Mouse (Mus musculus) heart, embryonic 12.5 days (tissue): ENCODE data around the gene Patj. TPM values are rescaled to one million over a fixed set of nuclear protein-coding genes. Genes with fewer than 3 reads are reported as not detected.

Experiments used
- ATAC-seq: fragments of 200-750 bp; cut with Nextera tagmentation; 2 replicates; pipeline ENCODE4 v1.8.0; 2017; ENCODE audit warnings: moderate TSS enrichment, moderate library complexity; ENCODE audit not compliant: insufficient number of reproducible peaks, low FRiP score
- H3K27ac ChIP-seq: fragments of 300-500 bp; sonication (generic); 2 replicates; pipeline ENCODE4 v1.5.1; 2016; ENCODE audit warnings: mild to moderate bottlenecking, moderate library complexity; ENCODE audit not compliant: poor library complexity, severe bottlenecking
- H3K27me3 ChIP-seq: fragments of 300-500 bp; sonication (generic); replicated peaks from 2 replicates; pipeline ENCODE4 v1.6.1; 2016; ENCODE audit warnings: mild to moderate bottlenecking, moderate library complexity
- H3K36me3 ChIP-seq: fragments of 300-500 bp; sonication (generic); 2 replicates; pipeline ENCODE4 v1.6.1; 2016; ENCODE audit warnings: mild to moderate bottlenecking, moderate library complexity
- H3K4me1 ChIP-seq: fragments of 300-500 bp; sonication (generic); replicated peaks from 2 replicates; pipeline ENCODE4 v1.6.1; 2016; ENCODE audit warnings: mild to moderate bottlenecking
- H3K4me2 ChIP-seq: fragments of 300-500 bp; sonication (generic); 2 replicates; pipeline ENCODE4 v1.6.1; 2016; ENCODE audit warnings: mild to moderate bottlenecking, moderate library complexity
- H3K4me3 ChIP-seq: fragments of 300-500 bp; sonication (generic); 2 replicates; pipeline ENCODE4 v1.5.1; 2016; ENCODE audit warnings: mild to moderate bottlenecking
- H3K9ac ChIP-seq: fragments of 300-500 bp; sonication (generic); 2 replicates; pipeline ENCODE4 v1.6.1; 2016; ENCODE audit warnings: mild to moderate bottlenecking, moderate library complexity
- H3K9me3 ChIP-seq: fragments of 300-500 bp; sonication (generic); replicated peaks from 2 replicates; pipeline ENCODE4 v1.6.1; 2016; ENCODE audit warnings: mild to moderate bottlenecking, moderate library complexity
- WGBS: fragments of 180-500 bp; shearing (Covaris S2); methylation state at CpG from one replicate; pipeline ENCODE4 v1.1.7; 2016; 5-methylcytosine and 5-hydroxymethylcytosine counted together
- polyA plus RNA-seq: library from polyadenylated mRNA; unstranded; fragments of >200 nt; fragmentation: Nextera tagmentation; extraction: Ambion mirVana; gene quantifications from 2 replicates; pipeline ENCODE4 v1.2.1, GENCODE M21; 2016

The Patj gene
- 11.3 and 14.8 TPM in 2 replicates for polyA plus RNA-seq

DNA sequence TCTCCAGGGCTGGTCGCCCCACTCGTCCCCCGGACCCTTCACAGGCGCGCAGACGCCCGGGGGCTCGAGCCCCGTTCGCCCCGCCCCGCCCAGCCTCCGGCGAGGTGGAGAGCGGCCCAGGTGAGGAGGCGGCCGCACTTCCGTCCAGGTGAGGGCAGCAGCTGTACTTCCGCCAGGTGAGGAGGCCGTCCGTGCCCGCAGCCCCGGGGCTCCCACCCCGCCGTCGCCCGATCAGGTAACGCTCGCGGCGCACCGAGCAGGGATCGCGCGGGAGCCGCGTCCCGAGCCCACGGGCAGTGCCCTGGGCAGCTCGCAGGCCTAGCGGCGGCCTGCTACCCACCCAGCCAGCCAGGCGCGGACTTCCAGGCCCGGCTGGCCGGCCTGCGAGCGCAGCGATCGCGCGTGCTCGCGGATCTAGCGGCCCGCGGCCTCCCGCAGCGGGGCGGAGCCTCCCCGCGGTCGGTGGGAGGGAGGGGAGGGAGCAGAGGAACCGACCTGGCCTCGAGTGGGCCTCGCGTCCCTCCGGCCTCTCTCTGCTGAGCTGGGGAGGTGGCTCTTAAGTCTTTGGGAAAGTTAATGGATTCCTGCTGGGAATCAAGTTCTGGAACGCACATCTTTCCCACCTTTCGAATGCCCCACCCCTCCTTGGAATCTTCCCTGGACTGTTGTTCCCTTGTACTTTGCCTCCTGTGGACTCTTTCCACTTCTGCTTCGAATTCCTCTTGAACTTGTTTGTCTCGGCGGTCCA lies at the start of gene Patj:
Gene Patj, plus strand, starts transcription at position 96 of the 748 bp plus-strand sequence.
- Histone ChIP-seq H3K9ac (peak within 1 kb of the TSS; percentile 95), H3K36me3 (no peaks in the 10 kb centered on the region), H3K4me1 (peaks cover 7% of the 10 kb centered on the region), H3K27ac (peak within 1 kb of the TSS; percentile 5; the same call in 1 of the 2 replicates), H3K9me3 (no peaks in the 10 kb centered on the region), H3K27me3 (no peaks in the 10 kb centered on the region), H3K4me2 (peak within 1 kb of the TSS; percentile 88), H3K4me3 (peak within 1 kb of the TSS; percentile 80)
- ATAC-seq = peak; percentile 77
- WGBS = under 1% methylated on average over 73 of the region's 73 CpGs

GRCm38 (mm10) chr4:98348580-98348979 lies 47.0 kb upstream of the Patj start:
- ATAC-seq = no peak
- Histone ChIP-seq H3K36me3 (0 out of 2 replicates have a peak, but pooled peaks cover 4% of the 10 kb centered on the region), H3K4me2 (no peak overlapping the region), H3K4me3 (no peak overlapping the region), H3K27me3 (no peaks in the 10 kb centered on the region), H3K9ac (no peak overlapping the region), H3K9me3 (0 out of 2 replicates have a peak, but pooled peaks cover 3% of the 10 kb centered on the region), H3K4me1 (peaks cover 6% of the 10 kb centered on the region; the same call in 1 of the 2 replicates), H3K27ac (no peak overlapping the region)
- 59% methylated on average over 5 of the region's 5 CpGs for WGBS

GRCm38 (mm10) chr4:98358034-98358809 lies 37.4 kb upstream of the Patj start:
- H3K4me3 ChIP-seq = no peak overlapping the region
- WGBS = 93% methylated on average over 9 of the region's 9 CpGs
- H3K9me3 ChIP-seq = no peaks in the 10 kb centered on the region
- no peak overlapping the region for H3K27ac ChIP-seq
- peaks cover 58% of the 10 kb centered on the region for H3K36me3 ChIP-seq
- no peaks in the 10 kb centered on the region for H3K27me3 ChIP-seq
- ATAC-seq = no peak
- no peaks in the 10 kb centered on the region for H3K4me1 ChIP-seq
- H3K4me2 ChIP-seq = no peak overlapping the region
- H3K9ac ChIP-seq = no peak overlapping the region

DNA sequence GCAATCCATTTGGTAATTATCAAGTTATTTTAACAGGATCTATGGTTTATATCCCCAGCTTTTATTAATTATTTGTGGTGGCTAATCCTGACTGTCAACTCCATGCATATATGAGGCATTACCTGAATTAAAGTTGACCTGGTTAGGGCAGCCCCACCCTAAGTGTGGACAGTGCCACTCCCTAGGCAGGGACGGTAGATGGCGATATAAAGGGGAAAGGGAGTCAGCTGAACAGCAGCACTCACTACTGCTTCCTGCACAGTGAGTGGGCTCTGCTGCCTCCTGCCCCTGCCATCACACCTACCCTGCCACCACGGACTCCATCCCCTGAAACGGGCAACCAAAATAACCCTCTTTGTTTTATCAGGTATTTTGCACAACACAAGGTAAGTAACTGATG lies 20.2 kb upstream of the Patj start:
- H3K4me1 ChIP-seq = peaks cover 2% of the 10 kb centered on the region; the same call in 1 of the 2 replicates
- peaks cover 24% of the 10 kb centered on the region for H3K36me3 ChIP-seq
- no peak overlapping the region for H3K27ac ChIP-seq
- no peaks in the 10 kb centered on the region for H3K27me3 ChIP-seq
- no peaks in the 10 kb centered on the region for H3K9me3 ChIP-seq
- H3K4me2 ChIP-seq = no peak overlapping the region
- no peak for ATAC-seq
- H3K4me3 ChIP-seq = no peak overlapping the region
- WGBS = 46% methylated on average over 4 of the region's 4 CpGs
- H3K9ac ChIP-seq = no peak overlapping the region

DNA sequence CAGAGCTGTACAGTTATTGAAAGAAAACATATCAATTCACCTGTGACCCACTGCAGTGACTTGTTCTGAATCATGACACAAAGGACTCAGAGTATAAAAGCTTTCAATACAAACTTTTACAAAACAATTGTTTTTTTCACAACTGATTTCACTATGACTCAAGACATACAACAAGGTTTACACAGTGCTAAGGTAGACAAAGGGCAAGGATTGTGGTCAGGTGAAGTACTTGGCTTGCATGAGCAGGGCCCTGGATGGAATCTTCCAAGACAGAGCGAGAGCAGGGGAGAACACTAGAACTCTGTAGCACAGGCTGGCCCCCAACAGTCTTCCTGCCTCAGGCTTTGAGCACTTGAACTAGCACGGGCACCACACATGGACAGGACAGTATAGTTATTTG lies 18.6 kb upstream of the Patj start:
- no peak overlapping the region for H3K4me3 ChIP-seq
- WGBS = 94% methylated on average over 2 of the region's 2 CpGs
- peaks cover 21% of the 10 kb centered on the region for H3K36me3 ChIP-seq
- H3K4me2 ChIP-seq = no peak overlapping the region
- H3K27me3 ChIP-seq = no peaks in the 10 kb centered on the region
- peaks cover 6% of the 10 kb centered on the region for H3K4me1 ChIP-seq
- no peak overlapping the region for H3K9ac ChIP-seq
- no peak for ATAC-seq
- no peaks in the 10 kb centered on the region for H3K9me3 ChIP-seq
- no peak overlapping the region for H3K27ac ChIP-seq

GRCm38 (mm10) chr4:98382716-98383424 lies 12.7 kb upstream of the Patj start, which contains the start of gene Tm2d1:
TSS of gene Tm2d1 (minus strand) at chr4:98383306.
- ATAC-seq = peak; percentile 90
- Histone ChIP-seq H3K9ac (peak within 1 kb of the TSS; percentile 97), H3K27me3 (no peaks in the 10 kb centered on the region), H3K27ac (peak within 1 kb of the TSS; percentile 81), H3K4me3 (peak within 1 kb of the TSS; percentile 91), H3K9me3 (no peaks in the 10 kb centered on the region), H3K4me2 (peak within 1 kb of the TSS; percentile 68), H3K36me3 (peaks cover 13% of the 10 kb centered on the region), H3K4me1 (peaks cover 7% of the 10 kb centered on the region)
- WGBS = under 1% methylated on average over 46 of the region's 46 CpGs

GRCm38 (mm10) chr4:98385036-98385435 lies 10.5 kb upstream of the Patj start:
- peaks cover 7% of the 10 kb centered on the region for H3K4me1 ChIP-seq
- H3K9me3 ChIP-seq = no peaks in the 10 kb centered on the region
- no peaks in the 10 kb centered on the region for H3K27me3 ChIP-seq
- H3K9ac ChIP-seq = no peak overlapping the region
- 52% methylated on average over 5 of the region's 5 CpGs for WGBS
- no peak overlapping the region for H3K4me3 ChIP-seq
- no peak overlapping the region for H3K27ac ChIP-seq
- no peak overlapping the region for H3K4me2 ChIP-seq
- ATAC-seq = no peak
- H3K36me3 ChIP-seq = no peaks in the 10 kb centered on the region

GRCm38 (mm10) chr4:98395346-98395689 lies 267 bp upstream of the Patj start:
- Histone ChIP-seq H3K4me3 (peak overlapping the region; percentile 80), H3K36me3 (no peaks in the 10 kb centered on the region), H3K4me1 (0 out of 2 replicates have a peak, but pooled peaks cover 5% of the 10 kb centered on the region), H3K4me2 (peak overlapping the region; percentile 88), H3K27me3 (no peaks in the 10 kb centered on the region), H3K27ac (peak overlapping the region; percentile 5; the same call in 1 of the 2 replicates), H3K9ac (peak overlapping the region; percentile 95), H3K9me3 (no peaks in the 10 kb centered on the region)
- no peak for ATAC-seq
- 6% methylated on average over 7 of the region's 7 CpGs for WGBS

DNA sequence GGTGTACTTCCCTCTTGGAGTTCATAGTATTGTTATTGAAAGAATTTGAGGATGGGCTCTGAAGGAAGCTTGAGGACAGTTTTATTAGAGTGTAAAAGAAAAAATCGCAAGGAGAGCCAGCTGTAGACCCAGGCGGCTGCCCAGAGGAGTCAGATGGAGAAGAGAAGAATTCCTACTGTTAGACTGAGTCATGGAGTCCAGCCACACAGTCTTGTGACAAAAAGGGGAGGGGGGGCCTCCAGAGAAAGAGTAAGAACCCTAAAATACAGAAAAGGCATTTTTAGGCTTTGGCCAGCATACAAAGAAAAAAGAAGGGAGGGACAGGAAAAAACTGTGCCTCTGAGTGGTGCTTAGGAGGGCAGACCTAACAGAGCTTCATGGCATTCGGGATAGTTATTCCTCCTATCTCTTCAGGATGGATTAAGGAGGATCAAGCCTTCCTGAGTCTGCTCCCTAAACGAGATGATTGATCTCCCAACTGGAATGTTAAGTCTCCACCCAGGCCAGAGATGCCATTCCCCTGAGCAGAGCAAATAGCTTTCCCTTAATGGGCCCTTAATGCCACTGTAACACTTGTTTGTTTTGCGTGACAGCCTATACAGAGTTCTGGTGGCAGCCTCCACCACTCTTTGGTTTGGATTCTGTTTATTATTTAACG lies 5.5 kb downstream of the Patj start:
- no peaks in the 10 kb centered on the region for H3K36me3 ChIP-seq
- 23% methylated on average over 6 of the region's 6 CpGs for WGBS
- no peak for ATAC-seq
- no peak overlapping the region for H3K4me2 ChIP-seq
- H3K4me1 ChIP-seq = peaks cover 21% of the 10 kb centered on the region
- no peak overlapping the region for H3K4me3 ChIP-seq
- no peak overlapping the region for H3K9ac ChIP-seq
- H3K27me3 ChIP-seq = no peaks in the 10 kb centered on the region
- H3K9me3 ChIP-seq = no peaks in the 10 kb centered on the region
- peak overlapping the region; percentile 64 for H3K27ac ChIP-seq

- peaks cover 19% of the 10 kb centered on the region for H3K4me1 ChIP-seq
- H3K9me3 ChIP-seq = no peaks in the 10 kb centered on the region
- no peak overlapping the region for H3K9ac ChIP-seq
- no peak overlapping the region for H3K4me3 ChIP-seq
- no peaks in the 10 kb centered on the region for H3K27me3 ChIP-seq
- H3K36me3 ChIP-seq = no peaks in the 10 kb centered on the region
- WGBS = 75% methylated on average over 2 of the region's 2 CpGs
- no peak overlapping the region for H3K4me2 ChIP-seq
- H3K27ac ChIP-seq = peak overlapping the region; percentile 64; the same call in 1 of the 2 replicates
- no peak for ATAC-seq
These were observed 6.0 kb downstream of the Patj start for GRCm38 (mm10) chr4:98401584-98401962.
